Mouse (Mus musculus) liver, adult 2 months (tissue): Measurements from ENCODE around the gene Adamts13.

ENCODE experiments used
- CTCF ChIP-seq: fragments of 200-500 bp; IDR thresholded peaks from 2 replicates; pipeline ENCODE4 v1.5.1; 2011; ENCODE audit warnings: low read depth, low read length, control low read depth
- POLR2A ChIP-seq: fragments of 200-500 bp; IDR thresholded peaks from 2 replicates; pipeline ENCODE4 v1.6.1; 2011; ENCODE audit warnings: low read length, control low read depth; ENCODE audit not compliant: insufficient read depth; ENCODE audit errors: extremely low read depth

- TF ChIP-seq CTCF (no peak), POLR2A (no peak)
Observed at GRCm38 (mm10) chr2:27049408-27049807, 76.2 kb downstream of the Adamts13 start.
